Mouse (Mus musculus) testis, postnatal 14 days (tissue): ENCODE results near the gene Mslnl.
"Not testable (repeated sequence)": the region's sequence is repeated elsewhere in the genome, so short reads cannot be mapped to it uniquely, and the experiment has no call there.

Experiments used
- DNase-seq: peaks from one replicate; pipeline ENCODE4 v3.0.0; 2021; ENCODE audit warnings: low spot score

Gene Mslnl

GRCm38 (mm10) chr17:25735745-25736144 is at the start of gene Mslnl:
Gene Mslnl (plus strand): TSS chr17:25736042.
- DNase-seq: no peak

DNA sequence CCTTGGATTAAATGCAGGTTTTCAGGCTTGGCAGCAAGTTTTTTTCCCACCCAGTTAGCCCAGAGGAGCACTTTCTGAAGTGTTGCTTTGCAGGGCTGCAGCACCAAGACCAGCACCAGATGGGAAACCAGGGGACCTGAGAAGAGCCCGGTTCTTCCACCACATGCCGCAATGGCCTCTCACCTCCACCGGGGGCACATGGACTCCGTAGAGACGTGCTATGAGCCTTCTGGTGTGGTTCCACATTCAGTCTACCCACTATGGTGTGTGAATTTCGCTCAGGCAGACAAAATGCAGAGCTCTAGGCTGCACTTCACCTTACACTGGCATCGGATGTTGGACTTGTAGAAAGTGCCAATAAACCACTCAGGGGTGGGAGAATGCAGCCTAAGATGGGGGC is 49.5 kb upstream of the Mslnl start:
- DNase-seq: no peak

DNA sequence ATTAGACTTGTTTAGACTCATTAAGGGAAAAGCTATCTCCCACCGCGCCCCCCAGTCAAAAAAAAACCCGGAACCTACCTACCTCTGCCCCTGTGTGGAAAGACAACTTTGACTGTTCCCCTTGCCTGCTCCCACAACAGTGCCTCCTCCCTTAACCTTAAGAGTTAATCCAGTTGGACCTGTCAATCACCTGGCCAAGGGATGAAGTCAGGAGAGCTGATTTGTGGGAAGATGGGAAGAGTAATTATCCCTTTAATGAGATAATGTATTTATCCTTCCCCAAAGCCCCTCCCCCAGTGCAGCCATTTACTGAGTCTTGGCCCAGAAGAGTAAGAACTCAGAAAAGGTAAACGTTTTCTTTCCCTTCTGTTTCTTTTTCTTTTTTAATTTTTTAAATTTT is 46.9 kb upstream of the Mslnl start:
- no peak for DNase-seq

GRCm38 (mm10) chr17:25696263-25696662 is 39.6 kb upstream of the Mslnl start:
- DNase-seq: no peak

DNA sequence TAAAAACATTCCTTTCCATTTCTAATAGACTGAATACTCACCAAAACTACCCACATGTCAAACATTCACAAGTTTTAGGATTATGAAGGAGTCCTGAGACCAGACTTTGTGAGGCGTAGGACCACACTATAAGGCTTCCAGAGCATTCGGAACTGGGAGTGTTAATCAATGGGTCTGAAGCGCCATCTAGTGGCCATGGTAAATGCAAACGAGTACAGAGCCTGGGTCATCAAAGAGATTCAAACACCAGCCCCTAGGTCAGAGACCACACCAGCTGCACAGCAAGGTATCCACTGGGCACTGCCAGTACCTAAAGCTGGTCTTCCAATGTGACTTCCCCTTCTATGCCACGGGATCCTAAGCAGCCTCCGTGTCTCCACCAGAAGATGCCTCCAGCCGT is 37.4 kb upstream of the Mslnl start:
- peak; percentile 60 for DNase-seq

GRCm38 (mm10) chr17:25700863-25701496 is 34.9 kb upstream of the Mslnl start:
- DNase-seq: no peak

GRCm38 (mm10) chr17:25709994-25710393 is 25.8 kb upstream of the Mslnl start:
- DNase-seq: no peak

DNA sequence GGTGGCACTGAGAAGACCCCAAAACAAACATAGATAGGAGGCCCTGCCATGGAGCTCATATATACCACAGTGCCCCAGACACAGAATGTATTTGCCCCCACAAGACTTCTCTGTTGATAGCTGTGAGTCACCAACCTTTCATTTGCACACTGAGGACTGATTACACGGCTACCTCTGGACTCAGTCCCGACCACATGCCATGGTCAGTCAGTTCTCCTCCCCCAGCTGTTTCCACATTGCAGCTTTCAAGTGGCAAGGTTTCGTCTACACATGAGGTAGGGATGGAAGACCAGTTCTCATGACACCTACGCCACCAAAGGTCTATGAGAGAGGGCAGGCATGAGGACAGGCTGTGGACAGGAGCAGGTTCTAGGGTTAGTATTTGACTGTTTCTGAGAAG is 24.7 kb upstream of the Mslnl start:
- DNase-seq: no peak

DNA sequence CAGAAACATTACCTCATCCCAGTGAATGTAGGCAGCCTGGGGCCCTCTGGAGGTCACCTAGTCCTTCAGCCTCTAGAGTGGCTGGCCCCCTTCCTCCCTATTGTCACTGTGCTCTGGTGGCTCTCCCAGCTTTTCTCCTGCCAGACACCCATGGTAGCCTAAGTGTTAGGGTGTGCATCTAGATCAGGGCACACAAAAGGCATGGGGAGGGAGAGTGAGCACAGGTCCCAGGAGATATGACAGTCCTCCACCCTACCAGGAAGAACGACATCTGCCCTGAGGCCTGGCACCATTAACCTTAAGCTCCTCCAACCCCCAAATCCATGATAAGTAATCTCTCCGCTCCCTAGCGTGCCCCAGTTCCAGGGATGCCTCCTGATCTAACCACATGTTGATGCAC is 20.2 kb upstream of the Mslnl start:
- DNase-seq: no peak

DNA sequence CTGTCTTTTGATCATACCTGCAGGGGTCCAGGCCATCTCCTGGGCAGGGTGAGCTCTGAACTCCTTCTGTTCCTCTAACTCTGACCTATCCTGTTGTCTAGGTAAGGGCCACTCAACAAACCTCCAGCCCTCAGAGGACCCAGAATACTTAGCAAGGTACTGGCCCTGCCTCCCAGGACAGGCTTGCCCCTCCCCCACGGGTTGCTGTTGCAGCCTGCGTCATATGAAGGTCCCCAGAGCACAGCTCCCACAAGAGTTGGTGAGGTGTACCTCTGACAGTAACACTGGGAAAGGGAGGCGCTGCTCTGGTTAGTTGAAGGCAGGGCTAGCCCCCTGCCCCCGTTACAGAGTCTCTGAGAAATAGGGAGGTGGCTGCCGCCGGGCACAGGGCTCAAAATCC is 19.7 kb upstream of the Mslnl start:
- DNase-seq: no peak

- no peak for DNase-seq
These were observed 18.9 kb upstream of the Mslnl start, which contains the start of gene Gng13 for GRCm38 (mm10) chr17:25716711-25717637. Gene Gng13 (plus strand): TSS chr17:25717171.

DNA sequence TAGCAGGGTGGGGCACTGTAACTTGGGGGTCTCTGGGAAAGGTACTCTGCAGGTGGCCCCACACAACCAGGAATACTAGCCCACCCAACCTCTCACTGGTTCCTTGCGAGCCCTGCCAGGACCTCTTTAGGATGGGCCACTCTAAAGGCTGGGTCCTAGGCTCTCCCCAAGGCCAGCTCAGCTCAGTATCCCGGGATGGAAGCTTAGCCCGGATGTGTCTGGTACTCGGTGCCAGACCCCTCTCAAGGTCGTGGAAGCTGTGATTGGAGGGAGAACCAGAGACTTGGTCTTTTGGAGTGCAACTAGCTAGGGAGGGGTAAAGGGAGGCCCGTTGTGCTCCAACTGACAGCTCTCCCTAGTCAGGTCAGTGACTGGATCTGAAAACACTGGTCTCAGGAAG is 18.2 kb upstream of the Mslnl start:
- no peak for DNase-seq

DNA sequence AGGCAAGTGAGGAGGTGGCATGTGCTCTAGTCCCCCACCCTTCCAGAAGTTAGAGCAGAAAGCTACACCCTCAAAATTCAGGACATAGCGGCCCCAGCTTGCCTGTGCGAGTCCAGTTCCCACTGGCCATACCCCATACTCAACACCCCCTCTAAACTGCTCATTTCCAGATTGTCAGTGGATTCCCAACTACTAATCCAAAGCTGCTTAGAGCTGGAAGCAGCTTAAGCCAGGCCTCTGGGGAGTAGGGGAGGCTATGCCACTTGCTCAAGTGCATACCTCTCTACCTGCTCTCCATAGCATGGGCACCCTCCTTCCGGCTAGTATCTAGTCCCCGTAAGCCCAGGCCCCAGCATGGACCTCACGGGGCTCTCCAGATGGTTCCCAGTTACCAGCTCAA is 14.4 kb upstream of the Mslnl start:
- no peak for DNase-seq

GRCm38 (mm10) chr17:25723470-25723869 is 12.4 kb upstream of the Mslnl start:
- no peak for DNase-seq

DNA sequence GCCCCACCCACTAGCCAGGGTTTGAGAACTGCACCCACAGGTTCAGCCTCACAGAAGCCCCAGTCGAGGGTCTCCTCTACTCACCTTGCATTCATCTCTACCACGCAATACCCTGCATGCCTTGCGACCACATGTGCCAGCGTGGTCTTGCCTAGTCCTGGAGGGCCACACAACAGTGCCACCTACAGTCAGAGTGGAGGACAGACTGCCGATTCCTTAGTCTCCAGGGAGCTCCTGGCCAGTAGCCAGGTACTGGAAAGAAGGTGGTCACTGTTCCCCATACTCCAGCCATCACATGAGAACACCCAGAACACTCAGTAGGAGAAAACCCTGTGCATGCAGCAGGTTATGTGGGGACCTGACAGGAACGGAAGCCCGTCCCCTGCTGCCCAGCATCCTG is 11.9 kb upstream of the Mslnl start:
- DNase-seq: no peak

DNA sequence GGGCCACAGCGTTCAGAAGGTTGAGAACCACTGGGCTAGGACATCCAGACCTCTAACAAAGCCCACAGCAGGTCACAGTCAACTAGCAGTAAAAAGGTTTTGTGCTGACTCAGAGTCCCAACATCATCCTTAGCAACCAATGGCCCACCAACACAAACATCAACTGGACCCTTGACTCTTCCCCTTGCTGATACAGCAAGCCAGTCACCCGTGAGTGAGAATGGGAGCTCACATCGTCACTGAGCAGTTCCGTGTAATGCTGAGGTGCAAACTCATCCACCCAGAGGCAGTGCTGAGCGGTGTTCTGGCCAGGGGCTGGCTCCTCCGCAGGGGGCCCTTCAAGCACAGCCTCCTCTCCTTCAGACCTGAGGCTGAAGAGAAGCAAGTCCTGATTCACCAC is 10.6 kb upstream of the Mslnl start:
- DNase-seq: no peak

- DNase-seq: peak; percentile 99
These were observed 8.4 kb upstream of the Mslnl start, which contains the start of the genes Chtf18 and Rpusd1 for GRCm38 (mm10) chr17:25727265-25728008. Gene Chtf18 (minus strand): TSS chr17:25727419. Gene Rpusd1 (plus strand): TSS chr17:25727670.

GRCm38 (mm10) chr17:25728009-25728270 is 7.9 kb upstream of the Mslnl start:
- no peak for DNase-seq

GRCm38 (mm10) chr17:25732082-25732481 is 3.8 kb upstream of the Mslnl start:
- DNase-seq: peak; percentile 72

DNA sequence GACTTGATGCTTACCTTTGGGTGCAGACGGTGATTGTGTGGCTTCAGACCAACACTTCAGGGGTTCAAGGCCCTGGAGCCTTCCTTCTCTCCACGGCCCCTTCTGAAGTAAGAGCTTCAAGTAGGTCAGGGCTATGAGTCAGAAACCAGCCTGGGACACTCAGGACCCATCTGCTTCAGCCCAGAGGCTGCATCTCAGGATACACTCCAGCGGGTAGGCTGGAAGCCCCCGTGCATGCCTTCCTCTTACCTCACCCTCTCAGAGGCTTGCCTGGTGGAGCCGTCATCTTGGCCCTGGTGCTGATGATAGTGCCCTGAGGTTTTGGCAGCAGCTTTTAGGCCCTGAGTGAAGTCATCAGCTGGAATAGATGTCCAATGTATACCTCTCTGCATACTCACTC is 596 bp upstream of the Mslnl start:
- no peak for DNase-seq

- no peak for DNase-seq
These were observed 3.0 kb downstream of the Mslnl start for GRCm38 (mm10) chr17:25738861-25739260.

DNA sequence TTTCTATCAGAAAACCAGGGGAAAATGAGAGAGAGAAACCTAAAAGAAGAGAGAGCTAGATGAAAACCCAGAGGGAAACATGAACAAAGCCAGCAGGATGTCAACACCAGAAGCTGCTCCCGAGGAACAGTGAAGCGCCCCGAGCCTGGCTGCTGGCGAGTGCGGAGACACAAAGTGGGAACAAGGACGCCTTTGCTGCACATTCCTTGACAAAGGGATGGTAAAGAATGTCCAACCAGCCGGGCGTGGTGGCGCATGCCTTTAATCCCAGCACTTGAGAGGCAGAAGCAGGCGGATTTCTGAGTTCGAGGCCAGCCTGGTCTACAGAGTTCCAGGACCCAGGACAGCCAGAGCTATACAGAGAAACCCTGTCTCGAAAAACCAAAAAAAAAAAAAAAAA is 5.6 kb downstream of the Mslnl start:
- DNase-seq: not testable (repeated sequence)

GRCm38 (mm10) chr17:25743831-25744230 is 8.0 kb downstream of the Mslnl start:
- DNase-seq: no peak
